Mouse (Mus musculus) kidney, embryonic 16.5 days (tissue): Measurements from ENCODE around the gene Gm13290. TPM values are rescaled to one million over a fixed set of nuclear protein-coding genes. Genes with fewer than 3 reads are reported as not detected.
"Not testable (repeated sequence)": the region's sequence is repeated elsewhere in the genome, so short reads cannot be mapped to it uniquely, and the experiment has no call there.

Experiments
- ATAC-seq: fragments of 200-750 bp; cut with Nextera tagmentation; 2 replicates; pipeline ENCODE4 v1.8.0; 2017; ENCODE audit warnings: moderate TSS enrichment; ENCODE audit not compliant: low FRiP score, low TSS enrichment
- H3K27ac ChIP-seq: fragments of 300-500 bp; sonication (generic); 2 replicates; pipeline ENCODE4 v1.5.1; 2014; ENCODE audit warnings: low read length
- H3K27me3 ChIP-seq: fragments of 300-500 bp; sonication (generic); 2 replicates; pipeline ENCODE4 v1.6.1; 2014; ENCODE audit warnings: low read length, control low read depth, mixed read lengths; ENCODE audit not compliant: insufficient read depth
- H3K36me3 ChIP-seq: fragments of 300-500 bp; sonication (generic); 2 replicates; pipeline ENCODE4 v1.6.1; 2014; ENCODE audit warnings: low read length, control low read depth, mixed read lengths; ENCODE audit not compliant: insufficient read depth
- H3K4me1 ChIP-seq: fragments of 300-500 bp; sonication (generic); 2 replicates; pipeline ENCODE4 v1.6.1; 2014; ENCODE audit warnings: low read length, control low read depth, mixed read lengths; ENCODE audit not compliant: insufficient read depth
- H3K4me2 ChIP-seq: fragments of 300-500 bp; sonication (generic); replicated peaks from 2 replicates; pipeline ENCODE4 v1.6.1; 2014; ENCODE audit warnings: low read depth, low read length
- H3K4me3 ChIP-seq: fragments of 300-500 bp; sonication (generic); 2 replicates; pipeline ENCODE4 v1.5.1; 2014; ENCODE audit warnings: mild to moderate bottlenecking, low read length
- H3K9ac ChIP-seq: fragments of 300-500 bp; sonication (generic); replicated peaks from 2 replicates; pipeline ENCODE4 v1.6.1; 2014; ENCODE audit warnings: low read length
- H3K9me3 ChIP-seq: fragments of 300-500 bp; sonication (generic); 2 replicates; pipeline ENCODE4 v1.6.1; 2016; ENCODE audit warnings: low read length, control low read depth
- WGBS: fragments of 180-500 bp; shearing (Covaris S2); extraction: QIAGEN DNeasy Blood & Tissue Kit; methylation state at CpG from one replicate; pipeline ENCODE4 v1.1.7; 2014; 5-methylcytosine and 5-hydroxymethylcytosine counted together
- polyA plus RNA-seq: library from polyadenylated mRNA; unstranded; fragments of >200 nt; fragmentation: Nextera tagmentation; extraction: Ambion mirVana; gene quantifications from 2 replicates; pipeline ENCODE4 v1.2.1, GENCODE M21; 2015

The Gm13290 gene
- polyA plus RNA-seq, 1 experiment from 2014 or later = not detected

DNA sequence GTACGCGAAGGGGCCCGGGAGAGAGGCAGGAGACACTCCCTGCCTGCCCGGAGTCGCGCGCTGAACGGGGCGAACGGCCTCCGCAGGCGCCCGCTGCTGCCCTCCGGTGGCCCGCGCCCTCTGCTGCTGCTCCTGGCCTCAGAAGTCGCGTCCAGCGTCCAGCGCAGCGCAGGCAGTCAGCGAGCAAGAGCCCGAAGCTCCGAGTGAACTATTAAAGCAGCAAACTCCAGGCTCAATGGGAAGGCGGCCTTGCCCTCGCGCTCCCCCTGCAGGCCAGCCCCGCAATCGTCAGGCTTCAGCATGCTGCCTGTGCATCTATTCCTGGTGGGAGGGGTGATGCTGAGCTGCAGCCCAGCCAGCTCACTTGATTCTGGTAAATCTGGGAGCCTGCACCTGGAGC, 5.9 kb downstream of the Gm13290 start, which contains the start of gene Gm13272:
TSS of gene Gm13272 (plus strand) at position 301 of the 400 bp plus-strand sequence.
- not testable (repeated sequence) for H3K27ac ChIP-seq, H3K36me3 ChIP-seq, H3K4me3 ChIP-seq, ATAC-seq, H3K4me2 ChIP-seq, H3K9me3 ChIP-seq, H3K27me3 ChIP-seq, H3K9ac ChIP-seq, H3K4me1 ChIP-seq
- WGBS = no CpG with 5 or more reads among the region's 29 CpGs

DNA sequence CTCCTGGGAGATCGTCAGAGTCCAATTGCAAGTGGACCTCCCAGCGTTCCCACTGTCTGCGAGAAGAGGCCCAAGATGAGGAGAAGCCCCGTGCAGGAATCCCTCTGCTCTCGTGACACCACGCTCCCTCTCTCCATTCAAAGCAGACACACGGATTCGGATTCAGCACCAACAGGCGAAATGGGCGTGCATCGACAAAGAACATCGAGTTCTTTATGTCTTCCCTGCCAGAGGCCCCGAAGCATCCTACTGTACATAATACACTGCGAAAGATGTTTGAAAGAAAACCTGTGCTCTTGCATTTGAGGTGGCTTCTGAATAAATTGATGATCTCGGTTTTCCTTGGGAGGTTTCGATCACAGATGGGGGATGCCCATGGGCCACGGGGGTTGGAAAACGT, 6.7 kb downstream of the Gm13290 start:
- not testable (repeated sequence) for H3K27me3 ChIP-seq, H3K9ac ChIP-seq, H3K4me3 ChIP-seq, H3K4me2 ChIP-seq, H3K9me3 ChIP-seq, ATAC-seq, H3K4me1 ChIP-seq, H3K36me3 ChIP-seq, H3K27ac ChIP-seq
- WGBS = 52% methylated on average over 14 of the region's 18 CpGs

DNA sequence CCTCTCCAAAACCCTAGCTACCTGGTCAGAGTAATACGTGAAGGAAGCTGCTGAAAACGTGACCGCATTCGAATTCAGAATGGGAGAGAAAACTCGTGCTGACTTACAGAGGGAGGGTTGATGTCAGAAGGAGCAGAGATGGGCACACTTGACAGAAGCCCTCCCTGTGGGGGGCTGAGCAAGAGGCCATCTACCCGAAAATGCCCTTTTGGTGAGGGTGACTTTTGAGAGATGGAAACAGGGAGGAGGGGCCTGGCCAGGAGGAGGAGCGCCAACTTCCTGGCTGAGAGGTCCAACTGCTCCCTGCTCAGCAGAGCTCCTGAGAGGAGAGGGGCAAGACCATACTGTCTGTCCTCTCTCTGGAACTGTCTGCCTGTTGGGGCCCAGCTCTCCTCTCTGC, 8.2 kb downstream of the Gm13290 start, which contains the start of gene Ifnz:
TSS of gene Ifnz (plus strand) at position 301 of the 400 bp plus-strand sequence.
- Histone ChIP-seq H3K4me2 (peak within 1 kb of the TSS; percentile 42), H3K4me3 (peak within 1 kb of the TSS; percentile 22; the same call in 1 of the 2 replicates), H3K27ac (0 out of 2 replicates have a peak within 1 kb of the TSS, but pooled peaks have one; percentile 56)
- not testable (repeated sequence) for ATAC-seq, H3K4me1 ChIP-seq, H3K27me3 ChIP-seq, H3K36me3 ChIP-seq, H3K9me3 ChIP-seq, H3K9ac ChIP-seq
- 16% methylated on average over 3 of the region's 7 CpGs for WGBS

DNA sequence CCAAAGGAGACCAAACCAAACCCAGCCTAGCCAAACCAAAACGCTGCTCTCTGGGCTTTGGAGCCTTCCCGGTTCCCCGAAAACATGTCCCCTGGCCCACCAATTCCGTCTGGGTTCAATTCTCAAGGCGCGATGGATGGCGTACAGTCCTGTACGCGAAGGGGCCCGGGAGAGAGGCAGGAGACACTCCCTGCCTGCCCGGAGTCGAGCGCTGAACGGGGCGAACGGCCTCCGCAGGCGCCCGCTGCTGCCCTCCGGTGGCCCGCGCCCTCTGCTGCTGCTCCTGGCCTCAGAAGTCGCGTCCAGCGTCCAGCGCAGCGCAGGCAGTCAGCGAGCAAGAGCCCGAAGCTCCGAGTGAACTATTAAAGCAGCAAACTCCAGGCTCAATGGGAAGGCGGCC, 8.7 kb downstream of the Gm13290 start:
- peak overlapping the region; percentile 42 for H3K4me2 ChIP-seq
- peak overlapping the region; percentile 22; the same call in 1 of the 2 replicates for H3K4me3 ChIP-seq

DNA sequence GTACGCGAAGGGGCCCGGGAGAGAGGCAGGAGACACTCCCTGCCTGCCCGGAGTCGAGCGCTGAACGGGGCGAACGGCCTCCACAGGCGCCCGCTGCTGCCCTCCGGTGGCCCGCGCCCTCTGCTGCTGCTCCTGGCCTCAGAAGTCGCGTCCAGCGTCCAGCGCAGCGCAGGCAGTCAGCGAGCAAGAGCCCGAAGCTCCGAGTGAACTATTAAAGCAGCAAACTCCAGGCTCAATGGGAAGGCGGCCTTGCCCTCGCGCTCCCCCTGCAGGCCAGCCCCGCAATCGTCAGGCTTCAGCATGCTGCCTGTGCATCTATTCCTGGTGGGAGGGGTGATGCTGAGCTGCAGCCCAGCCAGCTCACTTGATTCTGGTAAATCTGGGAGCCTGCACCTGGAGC, 11.8 kb downstream of the Gm13290 start, which contains the start of gene Gm13276:
TSS of gene Gm13276 (plus strand) at position 301 of the 400 bp plus-strand sequence.
- not testable (repeated sequence) for ATAC-seq, H3K27ac ChIP-seq, H3K4me1 ChIP-seq, H3K36me3 ChIP-seq, H3K9me3 ChIP-seq, H3K4me2 ChIP-seq, H3K4me3 ChIP-seq, H3K27me3 ChIP-seq, H3K9ac ChIP-seq
- WGBS = no CpG with 5 or more reads among the region's 27 CpGs

More for the DNA sequence above, 8.7 kb downstream of the Gm13290 start:
- WGBS = 0% methylated on average over 1 of the region's 31 CpGs
- H3K36me3 ChIP-seq, ATAC-seq, H3K9me3 ChIP-seq, H3K9ac ChIP-seq, H3K4me1 ChIP-seq, H3K27me3 ChIP-seq: not testable (repeated sequence)
- H3K27ac ChIP-seq = 0 out of 2 replicates have a peak overlapping the region, but pooled peaks have one; percentile 56

DNA sequence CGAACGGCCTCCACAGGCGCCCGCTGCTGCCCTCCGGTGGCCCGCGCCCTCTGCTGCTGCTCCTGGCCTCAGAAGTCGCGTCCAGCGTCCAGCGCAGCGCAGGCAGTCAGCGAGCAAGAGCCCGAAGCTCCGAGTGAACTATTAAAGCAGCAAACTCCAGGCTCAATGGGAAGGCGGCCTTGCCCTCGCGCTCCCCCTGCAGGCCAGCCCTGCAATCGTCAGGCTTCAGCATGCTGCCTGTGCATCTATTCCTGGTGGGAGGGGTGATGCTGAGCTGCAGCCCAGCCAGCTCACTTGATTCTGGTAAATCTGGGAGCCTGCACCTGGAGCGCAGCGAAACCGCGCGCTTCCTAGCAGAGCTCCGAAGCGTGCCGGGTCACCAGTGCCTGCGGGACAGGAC, 14.8 kb downstream of the Gm13290 start, which contains the start of gene Gm13277:
TSS of gene Gm13277 (plus strand) at position 231 of the 400 bp plus-strand sequence.
- not testable (repeated sequence) for H3K27me3 ChIP-seq, H3K36me3 ChIP-seq, ATAC-seq, H3K27ac ChIP-seq, H3K4me3 ChIP-seq, H3K4me1 ChIP-seq, H3K9ac ChIP-seq, H3K9me3 ChIP-seq, H3K4me2 ChIP-seq
- 0% methylated on average over 2 of the region's 28 CpGs for WGBS

DNA sequence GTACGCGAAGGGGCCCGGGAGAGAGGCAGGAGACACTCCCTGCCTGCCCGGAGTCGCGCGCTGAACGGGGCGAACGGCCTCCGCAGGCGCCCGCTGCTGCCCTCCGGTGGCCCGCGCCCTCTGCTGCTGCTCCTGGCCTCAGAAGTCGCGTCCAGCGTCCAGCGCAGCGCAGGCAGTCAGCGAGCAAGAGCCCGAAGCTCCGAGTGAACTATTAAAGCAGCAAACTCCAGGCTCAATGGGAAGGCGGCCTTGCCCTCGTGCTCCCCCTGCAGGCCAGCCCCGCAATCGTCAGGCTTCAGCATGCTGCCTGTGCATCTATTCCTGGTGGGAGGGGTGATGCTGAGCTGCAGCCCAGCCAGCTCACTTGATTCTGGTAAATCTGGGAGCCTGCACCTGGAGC, 17.6 kb downstream of the Gm13290 start, which contains the start of gene Gm13278:
TSS of gene Gm13278 (plus strand) at position 301 of the 400 bp plus-strand sequence.
- H3K4me1 ChIP-seq, H3K9ac ChIP-seq, H3K27me3 ChIP-seq, H3K4me3 ChIP-seq, H3K9me3 ChIP-seq, H3K4me2 ChIP-seq, H3K27ac ChIP-seq, ATAC-seq, H3K36me3 ChIP-seq: not testable (repeated sequence)
- WGBS = no CpG with 5 or more reads among the region's 28 CpGs

DNA sequence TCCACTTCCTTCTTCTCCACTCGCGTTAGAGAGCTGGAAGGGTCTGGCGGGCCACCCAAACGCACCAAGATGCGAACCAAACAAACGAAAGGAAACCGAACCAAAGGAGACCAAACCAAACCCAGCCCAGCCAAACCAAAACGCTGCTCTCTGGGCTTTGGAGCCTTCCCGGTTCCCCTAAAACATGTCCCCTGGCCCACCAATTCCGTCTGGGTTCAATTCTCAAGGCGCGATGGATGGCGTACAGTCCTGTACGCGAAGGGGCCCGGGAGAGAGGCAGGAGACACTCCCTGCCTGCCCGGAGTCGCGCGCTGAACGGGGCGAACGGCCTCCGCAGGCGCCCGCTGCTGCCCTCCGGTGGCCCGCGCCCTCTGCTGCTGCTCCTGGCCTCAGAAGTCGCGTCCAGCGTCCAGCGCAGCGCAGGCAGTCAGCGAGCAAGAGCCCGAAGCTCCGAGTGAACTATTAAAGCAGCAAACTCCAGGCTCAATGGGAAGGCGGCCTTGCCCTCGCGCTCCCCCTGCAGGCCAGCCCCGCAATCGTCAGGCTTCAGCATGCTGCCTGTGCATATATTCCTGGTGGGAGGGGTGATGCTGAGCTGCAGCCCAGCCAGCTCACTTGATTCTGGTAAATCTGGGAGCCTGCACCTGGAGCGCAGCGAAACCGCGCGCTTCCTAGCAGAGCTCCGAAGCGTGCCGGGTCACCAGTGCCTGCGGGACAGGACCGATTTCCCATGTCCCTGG, 20.5 kb downstream of the Gm13290 start, which contains the start of gene Gm13275:
TSS of gene Gm13275 (plus strand) at position 552 of the 740 bp plus-strand sequence.
- H3K36me3 ChIP-seq, H3K9ac ChIP-seq, H3K27ac ChIP-seq, H3K9me3 ChIP-seq, ATAC-seq, H3K4me1 ChIP-seq, H3K4me3 ChIP-seq, H3K27me3 ChIP-seq, H3K4me2 ChIP-seq: not testable (repeated sequence)
- WGBS = 0% methylated on average over 10 of the region's 52 CpGs

DNA sequence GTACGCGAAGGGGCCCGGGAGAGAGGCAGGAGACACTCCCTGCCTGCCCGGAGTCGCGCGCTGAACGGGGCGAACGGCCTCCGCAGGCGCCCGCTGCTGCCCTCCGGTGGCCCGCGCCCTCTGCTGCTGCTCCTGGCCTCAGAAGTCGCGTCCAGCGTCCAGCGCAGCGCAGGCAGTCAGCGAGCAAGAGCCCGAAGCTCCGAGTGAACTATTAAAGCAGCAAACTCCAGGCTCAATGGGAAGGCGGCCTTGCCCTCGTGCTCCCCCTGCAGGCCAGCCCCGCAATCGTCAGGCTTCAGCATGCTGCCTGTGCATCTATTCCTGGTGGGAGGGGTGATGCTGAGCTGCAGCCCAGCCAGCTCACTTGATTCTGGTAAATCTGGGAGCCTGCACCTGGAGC, 23.5 kb downstream of the Gm13290 start, which contains the start of gene Gm13279:
TSS of gene Gm13279 (plus strand) at position 301 of the 400 bp plus-strand sequence.
- no CpG with 5 or more reads among the region's 28 CpGs for WGBS
- H3K27me3 ChIP-seq = not testable (repeated sequence)

DNA sequence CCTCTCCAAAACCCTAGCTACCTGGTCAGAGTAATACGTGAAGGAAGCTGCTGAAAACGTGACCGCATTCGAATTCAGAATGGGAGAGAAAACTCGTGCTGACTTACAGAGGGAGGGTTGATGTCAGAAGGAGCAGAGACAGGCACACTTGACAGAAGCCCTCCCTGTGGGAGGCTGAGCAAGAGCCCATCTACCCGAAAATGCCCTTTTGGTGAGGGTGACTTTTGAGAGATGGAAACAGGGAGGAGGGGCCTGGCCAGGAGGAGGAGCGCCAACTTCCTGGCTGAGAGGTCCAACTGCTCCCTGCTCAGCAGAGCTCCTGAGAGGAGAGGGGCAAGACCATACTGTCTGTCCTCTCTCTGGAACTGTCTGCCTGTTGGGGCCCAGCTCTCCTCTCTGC, 25.7 kb downstream of the Gm13290 start, which contains the start of gene Gm13285:
TSS of gene Gm13285 (plus strand) at position 301 of the 400 bp plus-strand sequence.
- no CpG with 5 or more reads among the region's 7 CpGs for WGBS
- not testable (repeated sequence) for H3K27ac ChIP-seq, ATAC-seq

More for the DNA sequence above, 23.5 kb downstream of the Gm13290 start, which contains the start of gene Gm13279:
- H3K4me1 ChIP-seq, H3K9me3 ChIP-seq, H3K36me3 ChIP-seq, H3K4me3 ChIP-seq, ATAC-seq, H3K9ac ChIP-seq, H3K27ac ChIP-seq, H3K4me2 ChIP-seq: not testable (repeated sequence)

More for the DNA sequence above, 25.7 kb downstream of the Gm13290 start, which contains the start of gene Gm13285:
- H3K9ac ChIP-seq, H3K4me3 ChIP-seq, H3K9me3 ChIP-seq, H3K36me3 ChIP-seq, H3K27me3 ChIP-seq, H3K4me2 ChIP-seq, H3K4me1 ChIP-seq: not testable (repeated sequence)
